Mouse (Mus musculus) megakaryocyte, embryonic 14.5 days (primary cell): ENCODE data around the gene Cfhr1. TPM values are rescaled to one million over a fixed set of nuclear protein-coding genes. Genes with fewer than 3 reads are reported as not detected.

Source experiments
- H3K27me3 ChIP-seq: replicated peaks from 2 replicates; pipeline ENCODE3; 2012; ENCODE audit warnings: inconsistent platforms
- H3K36me3 ChIP-seq: replicated peaks from 2 replicates; pipeline ENCODE3; 2012; ENCODE audit warnings: low read length, inconsistent platforms, mixed read lengths
- H3K4me1 ChIP-seq: 2 replicates; pipeline ENCODE4 v1.6.1; 2012; ENCODE audit warnings: inconsistent platforms
- H3K4me3 ChIP-seq: replicated peaks from 2 replicates; pipeline ENCODE3; 2012; ENCODE audit warnings: moderate library complexity, mild to moderate bottlenecking, inconsistent platforms
- H3K9me3 ChIP-seq: 2 replicates; pipeline ENCODE4 v1.6.1; 2012; ENCODE audit warnings: inconsistent platforms
- FLI1 ChIP-seq: IDR thresholded peaks from 2 replicates; pipeline ENCODE4 v1.6.1; 2012; ENCODE audit warnings: low read length, inconsistent platforms, mixed read lengths
- GATA1 ChIP-seq: IDR thresholded peaks from 3 replicates; pipeline ENCODE4 v1.6.1; 2012; ENCODE audit warnings: mixed read lengths, low read length, inconsistent platforms, borderline replicate concordance
- polyA plus RNA-seq: library from polyadenylated mRNA; stranded (reverse); fragments of >175 nt; gene quantifications from 2 replicates; pipeline ENCODE4 v1.2.3, GENCODE M21; 2012; ENCODE audit warnings: low replicate concordance; ENCODE audit not compliant: insufficient read depth

Gene Cfhr1
- polyA plus RNA-seq: not detected in 2 replicates

DNA sequence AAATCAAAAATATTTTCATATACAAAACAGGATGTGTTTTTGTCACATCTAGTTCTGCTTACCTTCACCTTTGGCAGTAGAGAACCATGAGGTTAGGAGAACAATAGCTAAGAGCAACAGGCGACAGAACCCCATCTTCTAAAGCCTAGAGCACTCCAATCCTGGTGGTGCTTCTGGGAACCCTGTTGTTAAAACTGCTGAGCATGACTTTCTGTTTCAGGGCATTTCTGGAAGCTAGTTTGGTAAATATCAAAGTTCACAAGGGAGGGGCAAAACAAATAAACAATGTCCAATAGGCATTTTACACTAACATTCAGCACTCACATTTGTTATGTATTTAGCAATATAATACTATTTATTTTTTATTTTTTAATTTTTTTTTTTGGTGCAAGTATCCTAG, at the start of gene Cfhr1:
Gene Cfhr1 (minus strand): TSS at position 249 of the 400 bp plus-strand sequence.
- H3K4me3 ChIP-seq: no peak within 1 kb of the TSS
- no peaks in the 10 kb centered on the region for H3K9me3 ChIP-seq
- H3K27me3 ChIP-seq: no peaks in the 10 kb centered on the region
- TF ChIP-seq FLI1: no peak
- no peak for TF ChIP-seq GATA1
- no peaks in the 10 kb centered on the region for H3K36me3 ChIP-seq
- no peaks in the 10 kb centered on the region for H3K4me1 ChIP-seq

DNA sequence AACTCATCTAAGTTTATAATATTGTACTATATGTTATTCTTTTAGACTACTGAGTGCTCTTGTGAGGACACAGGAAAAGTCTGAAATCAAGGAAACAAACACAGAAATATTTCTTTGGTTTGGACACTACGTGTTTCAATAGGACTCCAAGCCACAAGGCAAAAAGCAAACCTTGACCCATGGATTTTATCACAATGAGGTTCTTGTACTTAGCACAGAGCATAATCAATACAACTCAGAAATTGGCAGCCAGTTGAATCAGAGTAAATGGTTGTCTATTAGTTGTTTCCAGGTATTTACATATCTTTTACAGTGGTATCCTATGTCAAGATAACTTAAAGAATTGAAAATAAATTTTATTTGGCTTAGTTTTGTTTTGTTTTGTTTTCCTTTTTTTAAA, 8.8 kb downstream of the Cfhr1 start:
- H3K36me3 ChIP-seq: no peaks in the 10 kb centered on the region

DNA sequence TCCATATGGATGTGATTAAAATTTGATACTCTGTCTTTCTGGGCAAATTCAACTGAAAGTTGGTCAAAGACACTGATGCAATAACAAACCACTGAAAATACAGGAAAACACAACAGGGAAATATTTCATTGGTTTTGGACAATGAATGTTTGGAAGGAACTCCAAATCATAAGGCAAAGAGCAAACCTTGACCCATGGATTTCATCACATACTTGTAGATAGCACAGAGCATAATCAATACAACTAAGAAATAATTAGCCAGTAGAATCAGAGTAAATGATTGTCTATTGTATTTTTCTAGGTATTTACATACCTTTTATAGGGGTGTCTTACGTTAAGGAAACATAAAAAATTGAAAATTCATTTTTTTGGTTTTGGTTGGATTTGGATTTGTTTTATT, 11.5 kb downstream of the Cfhr1 start:
- H3K4me3 ChIP-seq: no peak overlapping the region
- H3K4me1 ChIP-seq: no peaks in the 10 kb centered on the region
- no peaks in the 10 kb centered on the region for H3K27me3 ChIP-seq
- H3K9me3 ChIP-seq: no peaks in the 10 kb centered on the region
- H3K36me3 ChIP-seq: no peaks in the 10 kb centered on the region
- TF ChIP-seq FLI1 (no peak), GATA1 (no peak)

More for the DNA sequence above, 8.8 kb downstream of the Cfhr1 start:
- no peak for TF ChIP-seq FLI1
- no peak for TF ChIP-seq GATA1
- Histone ChIP-seq H3K4me1 (no peaks in the 10 kb centered on the region), H3K27me3 (no peaks in the 10 kb centered on the region), H3K9me3 (no peaks in the 10 kb centered on the region), H3K4me3 (no peak overlapping the region)

DNA sequence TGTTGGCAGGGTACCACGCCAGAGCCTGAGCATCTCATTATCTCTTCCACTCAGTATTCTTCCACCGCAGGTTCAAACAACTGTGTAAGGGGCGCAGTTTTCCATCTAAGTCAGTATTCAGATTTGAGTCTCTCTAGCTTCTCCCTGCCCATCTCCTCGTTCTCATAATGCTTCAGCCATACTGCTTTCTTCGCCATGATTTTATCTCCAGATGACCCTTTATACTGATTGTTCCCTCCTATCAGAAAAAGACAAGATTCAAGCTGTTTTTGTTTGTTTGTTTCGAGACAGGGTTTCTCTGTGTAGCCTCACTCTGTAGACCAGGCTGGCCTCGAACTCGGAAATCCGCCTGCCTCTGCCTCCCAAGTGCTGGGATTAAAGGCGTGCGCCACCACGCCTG, 45.5 kb downstream of the Cfhr1 start:
- Histone ChIP-seq H3K36me3 (no peaks in the 10 kb centered on the region), H3K4me1 (no peaks in the 10 kb centered on the region), H3K4me3 (no peak overlapping the region), H3K9me3 (no peaks in the 10 kb centered on the region), H3K27me3 (no peaks in the 10 kb centered on the region)
- no peak for TF ChIP-seq FLI1
- TF ChIP-seq GATA1: no peak

DNA sequence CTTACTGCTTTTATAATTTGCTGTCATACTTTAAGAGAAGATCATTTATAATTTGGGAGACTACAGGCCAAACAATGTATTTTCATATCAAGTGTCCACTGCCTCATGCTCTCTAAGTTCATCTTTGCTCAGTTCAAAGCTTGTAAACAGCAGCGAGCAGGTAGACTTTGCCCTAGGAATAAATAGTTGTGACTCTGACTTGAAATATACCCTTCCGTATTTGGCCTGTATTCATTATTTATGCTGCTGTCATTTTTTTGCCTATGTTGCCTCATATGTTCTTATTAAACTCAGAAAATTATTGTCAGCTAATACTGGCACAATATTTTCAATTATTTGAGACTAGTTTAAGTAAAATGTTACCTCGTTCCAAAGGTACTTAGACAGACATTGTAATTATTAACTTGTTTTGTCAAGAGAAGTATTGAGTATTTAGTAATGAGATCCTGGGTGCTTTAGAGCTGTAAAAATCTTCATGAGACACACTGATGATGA, 58.8 kb downstream of the Cfhr1 start, which contains the start of gene F13b:
Gene F13b (plus strand): TSS at position 445 of the 495 bp plus-strand sequence.
- Histone ChIP-seq H3K4me3 (no peak within 1 kb of the TSS), H3K4me1 (no peaks in the 10 kb centered on the region), H3K36me3 (no peaks in the 10 kb centered on the region), H3K27me3 (no peaks in the 10 kb centered on the region), H3K9me3 (no peaks in the 10 kb centered on the region)
- TF ChIP-seq GATA1 (no peak), FLI1 (no peak)

DNA sequence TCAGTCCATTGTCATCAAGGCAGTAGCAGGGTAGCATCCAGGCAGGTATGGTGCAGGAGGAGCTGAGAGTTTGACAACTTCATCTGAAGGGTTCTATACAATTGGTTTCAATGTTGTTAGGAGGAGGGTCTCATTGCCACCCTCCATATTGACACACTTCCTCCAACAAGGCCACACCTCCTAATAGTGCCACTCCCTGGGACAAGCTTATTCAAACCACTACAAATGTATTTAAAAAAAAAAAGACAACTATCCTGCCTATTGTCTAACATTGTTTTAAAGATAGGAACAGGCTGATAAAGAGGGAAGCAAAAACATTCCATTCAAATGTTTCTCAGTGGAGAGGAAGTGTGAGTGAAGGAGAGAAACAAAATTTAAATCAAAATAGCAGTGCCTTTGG, 60.3 kb downstream of the Cfhr1 start:
- Histone ChIP-seq H3K4me3 (no peak overlapping the region), H3K4me1 (no peaks in the 10 kb centered on the region), H3K9me3 (no peaks in the 10 kb centered on the region), H3K27me3 (no peaks in the 10 kb centered on the region), H3K36me3 (peaks cover 9% of the 10 kb centered on the region)
- TF ChIP-seq GATA1 (no peak), FLI1 (no peak)

Other genes with a start within 250 kb of the Cfhr1 start
- 0.13 TPM in 1 of 2 replicates, not detected in the other for gene Crb1, start 183.2 kb downstream of the Cfhr1 start, polyA plus RNA-seq
- gene Zbtb41, start 138.0 kb downstream of the Cfhr1 start, polyA plus RNA-seq: 0.06 TPM in 1 of 2 replicates, not detected in the other
- gene Aspm, start 105.5 kb downstream of the Cfhr1 start, polyA plus RNA-seq: 0.20 TPM in 1 of 2 replicates, not detected in the other
- not detected in 2 replicates for gene F13b, start 58.6 kb downstream of the Cfhr1 start, polyA plus RNA-seq
- not detected in 2 replicates for gene Gm4788, start 221.0 kb upstream of the Cfhr1 start, polyA plus RNA-seq